Mouse (Mus musculus) lung, postnatal 10 days (tissue): Measurements from ENCODE around the gene Sp6.

ENCODE experiments used
- DNase-seq: peaks from one replicate; pipeline ENCODE4 v3.0.0; 2021

Gene Sp6

DNA sequence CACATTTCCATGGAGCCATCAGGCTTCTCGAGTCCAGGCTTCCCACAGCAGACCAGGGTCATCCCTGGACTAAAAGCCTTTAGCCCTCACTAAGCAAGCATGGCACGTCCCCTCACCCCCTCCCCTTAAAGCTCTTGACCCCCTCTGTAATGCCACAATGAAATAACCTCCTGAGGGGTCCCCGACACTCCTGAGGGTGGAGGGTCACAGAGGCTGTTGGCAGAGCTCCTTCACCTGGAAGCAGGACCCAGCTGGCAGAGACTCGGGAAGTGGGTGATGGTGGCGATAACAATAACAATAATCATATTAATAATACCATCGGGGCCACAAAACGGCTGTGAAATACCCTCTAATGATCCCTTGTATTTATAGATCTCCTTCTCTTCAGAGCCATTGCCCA, 30.3 kb upstream of the Sp6 start, which contains the start of gene Sp2:
Gene Sp2, minus strand, starts transcription at position 101 of the 400 bp plus-strand sequence.
- no peak for DNase-seq

DNA sequence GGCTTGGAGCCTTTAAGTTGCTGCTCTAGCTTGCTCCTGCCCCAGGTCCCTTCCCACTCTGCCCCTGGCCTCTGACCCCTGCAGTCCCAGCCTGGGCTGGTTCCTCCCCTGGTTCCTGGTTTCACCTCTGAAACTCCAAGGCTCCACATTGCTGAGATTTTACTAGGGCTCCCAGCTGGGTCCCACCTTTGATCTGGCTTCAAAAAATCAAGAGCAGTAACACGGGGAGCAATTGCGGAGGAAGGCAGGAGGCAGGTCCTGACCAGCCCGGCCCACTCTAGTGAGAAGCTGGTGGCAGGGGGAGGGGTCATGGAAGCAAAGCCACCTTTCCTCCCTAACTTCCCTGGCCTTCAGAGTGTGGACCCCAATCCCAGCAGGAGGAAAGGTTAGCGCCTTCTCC, 28.3 kb upstream of the Sp6 start:
- DNase-seq, result no peak

DNA sequence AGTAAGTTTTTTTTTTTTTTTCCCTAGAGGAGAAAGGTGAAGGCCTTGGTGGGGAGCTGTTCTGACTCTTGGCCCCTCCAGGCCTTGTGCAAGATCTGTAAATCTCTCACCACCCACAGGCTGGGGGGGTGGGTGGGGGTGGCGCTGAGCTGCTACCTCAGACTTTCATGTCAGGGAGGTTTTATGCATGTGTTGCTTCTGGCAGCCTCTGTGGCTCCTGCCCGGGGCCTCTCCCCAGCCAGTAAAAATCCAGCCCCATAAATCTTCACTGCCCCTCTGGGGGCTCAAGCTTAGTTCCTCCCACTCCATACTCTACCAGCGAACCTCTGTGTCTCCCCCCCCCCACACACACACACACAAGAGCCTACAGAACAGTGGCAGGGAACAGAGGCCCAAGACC, 26.7 kb upstream of the Sp6 start:
- DNase-seq, result no peak

DNA sequence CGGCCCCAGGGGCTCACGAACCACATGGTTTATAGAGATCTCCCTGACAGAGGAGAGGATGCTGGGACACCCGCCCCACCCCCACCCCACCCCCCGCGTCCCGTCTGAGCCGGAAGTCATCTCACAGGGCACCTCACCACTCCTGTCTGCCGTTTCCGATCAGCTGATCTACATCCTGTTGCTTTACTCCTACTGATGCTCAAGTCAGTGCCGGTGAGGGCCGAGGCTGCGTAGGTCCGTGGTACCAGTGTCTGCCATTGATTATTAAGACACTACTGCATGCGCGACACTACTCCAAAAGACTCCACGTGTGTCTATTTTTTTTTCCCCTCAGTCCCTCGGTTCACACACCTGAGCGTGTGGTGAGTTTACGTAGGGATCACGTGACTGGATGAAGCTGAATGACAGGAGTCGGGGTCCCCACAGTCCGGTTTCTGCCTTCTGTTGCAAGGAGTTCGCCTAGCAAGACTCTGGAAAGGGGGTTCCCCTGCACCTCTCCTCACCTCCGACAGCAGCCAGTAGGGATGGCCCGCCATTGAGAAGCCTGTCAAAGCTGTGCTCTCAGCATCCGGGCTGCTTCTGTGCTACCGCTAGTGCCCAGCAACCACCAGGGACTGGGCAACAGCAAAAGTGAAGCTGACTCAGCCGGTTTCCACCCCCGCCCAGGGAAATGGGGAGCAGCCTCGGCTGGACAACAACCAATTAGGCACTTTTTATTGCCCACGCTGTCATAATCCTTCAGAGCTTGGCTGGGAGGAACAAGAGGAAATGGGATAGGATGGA, 25.1 kb upstream of the Sp6 start:
- peak; percentile 54 for DNase-seq

DNA sequence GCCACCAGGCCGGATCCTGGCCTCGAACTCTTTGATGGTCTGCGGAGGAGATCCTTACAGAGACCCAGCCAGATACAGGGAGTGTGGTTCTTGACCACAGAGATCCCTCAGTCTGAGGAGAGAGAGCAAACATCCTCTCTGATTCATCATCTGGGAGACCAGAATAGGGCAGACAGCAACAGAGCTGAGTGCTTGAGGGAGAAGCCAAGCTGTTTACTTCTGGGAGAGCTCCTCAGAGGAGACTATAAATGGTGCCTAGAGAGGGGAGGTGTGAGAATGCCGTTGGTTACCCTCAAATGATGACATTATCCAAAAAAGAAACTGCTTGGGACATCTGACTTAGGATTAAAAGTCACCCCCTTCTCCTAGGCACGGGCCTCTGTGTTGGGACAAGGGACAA, 21.7 kb upstream of the Sp6 start:
- no peak for DNase-seq

DNA sequence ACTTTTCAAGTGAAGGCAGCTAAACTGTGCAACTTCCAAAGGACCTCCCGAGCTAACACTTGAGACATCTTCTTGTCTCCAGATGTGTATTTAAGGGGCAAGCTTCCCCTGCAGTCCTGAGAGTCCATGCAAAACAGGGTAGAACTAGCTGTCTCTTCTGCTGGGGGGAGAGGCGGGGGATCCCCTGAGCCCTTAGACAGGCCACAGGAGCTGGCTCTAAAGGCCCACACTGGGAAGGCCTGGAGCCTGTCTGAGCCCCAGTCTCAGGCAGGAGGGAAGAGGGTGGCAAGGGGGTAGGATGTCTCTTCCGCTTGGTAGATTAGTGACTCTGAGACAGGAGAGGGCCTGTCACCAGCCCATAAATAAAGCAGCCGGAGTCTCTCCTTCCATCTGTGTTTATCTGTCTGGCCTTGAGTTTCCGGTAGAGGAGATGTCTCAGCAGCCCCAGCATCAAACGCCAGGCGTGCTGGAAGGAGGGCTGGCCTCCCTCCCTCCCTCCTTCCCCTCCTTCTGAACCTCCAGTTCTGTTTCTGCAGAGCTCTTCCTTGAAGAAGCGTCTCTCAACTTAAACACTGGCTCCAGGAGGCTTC, 20.4 kb upstream of the Sp6 start:
- DNase-seq, result peak; percentile 63

DNA sequence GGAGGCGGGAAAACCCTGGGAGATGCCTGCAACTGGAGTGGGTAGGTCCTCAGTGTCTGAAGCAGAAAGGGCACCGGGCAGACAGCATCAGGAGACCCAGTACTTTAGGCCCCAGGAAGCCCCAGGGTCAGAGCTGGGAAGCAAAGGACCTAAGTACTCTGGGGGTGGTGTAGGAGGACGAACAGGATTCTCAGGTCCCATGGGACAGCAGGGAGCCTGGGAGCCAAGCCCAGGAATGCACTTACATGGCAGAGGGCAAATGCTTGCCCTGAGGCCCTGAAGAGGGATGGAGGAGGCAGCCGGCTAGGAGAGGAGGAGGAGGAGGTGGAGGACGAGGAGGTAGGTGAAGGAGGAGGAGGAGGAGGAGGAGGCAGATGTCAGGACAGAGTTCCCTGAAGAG, 18.2 kb upstream of the Sp6 start:
- no peak for DNase-seq

DNA sequence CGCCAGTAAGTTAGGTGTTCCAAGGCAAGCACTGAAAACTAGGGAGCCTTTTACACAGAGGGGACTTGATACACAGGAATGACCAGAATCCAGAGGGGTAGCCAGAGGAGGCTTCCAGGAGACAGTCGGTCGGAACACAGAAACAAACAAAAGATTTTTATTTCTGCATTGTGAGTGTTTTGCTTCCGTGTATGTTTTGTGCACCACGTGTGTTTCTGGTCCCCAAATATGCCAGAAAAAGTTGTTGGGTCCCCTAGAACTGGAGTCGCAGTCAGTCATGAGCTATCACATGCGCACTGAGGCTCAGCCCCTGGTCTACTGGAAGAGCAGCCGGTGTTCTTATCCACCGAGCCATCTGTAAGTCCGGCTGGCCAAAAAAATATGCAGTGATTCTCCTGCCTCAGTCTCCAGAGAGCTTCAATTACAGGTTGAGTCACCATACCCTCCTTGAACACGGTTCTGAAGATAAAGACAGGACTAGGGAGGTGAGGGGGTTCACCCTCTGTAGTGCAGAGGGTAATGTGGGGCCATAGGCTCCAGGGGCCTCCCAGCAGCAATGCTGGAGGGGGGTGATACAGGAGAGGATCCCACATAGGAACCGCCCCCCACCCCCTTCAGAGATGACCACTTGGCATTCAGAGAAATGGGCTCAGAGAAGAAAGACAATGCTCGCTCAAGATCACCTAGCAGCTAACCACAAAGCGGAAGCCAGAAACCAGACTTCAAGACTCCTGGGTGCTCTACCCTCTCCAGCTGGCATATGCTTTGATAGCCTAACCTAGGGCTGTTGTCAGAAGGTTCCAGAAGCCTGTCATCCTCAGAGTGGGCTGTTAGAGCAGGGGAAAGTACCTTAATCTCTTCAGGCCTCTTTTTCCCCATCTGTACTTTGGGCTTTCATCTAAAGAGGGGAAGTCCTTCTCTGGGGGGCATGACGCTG, 17.1 kb upstream of the Sp6 start:
- no peak for DNase-seq

DNA sequence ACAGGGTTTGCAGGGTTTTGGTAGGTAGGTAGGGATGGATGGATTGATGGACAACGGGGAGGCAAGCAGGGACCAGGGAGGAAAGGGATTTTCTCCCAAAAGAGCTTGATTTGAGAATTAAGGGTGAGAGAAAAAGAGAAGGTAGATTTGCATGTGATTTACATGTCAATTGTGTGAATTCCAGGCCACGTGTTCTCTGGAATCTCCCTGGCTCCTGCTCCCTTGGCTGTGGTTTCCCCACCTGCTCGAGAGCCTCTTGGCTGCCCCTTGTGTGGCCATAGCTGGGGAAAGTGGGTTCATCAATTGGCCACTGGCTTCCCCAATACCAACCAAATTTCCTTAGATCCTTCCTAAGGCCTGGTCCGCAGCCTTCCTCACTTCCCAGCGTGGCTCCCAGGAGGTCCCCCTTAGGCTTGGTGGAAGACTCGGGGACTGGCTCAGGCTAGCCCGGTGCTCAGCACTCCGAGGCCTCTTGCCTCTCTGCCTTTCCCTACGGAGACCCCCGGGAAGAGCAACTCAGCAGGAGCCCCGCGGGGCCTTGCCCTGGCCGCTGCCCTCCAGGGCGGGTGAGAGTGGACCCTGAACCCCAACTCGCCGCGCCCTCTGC, 16.3 kb upstream of the Sp6 start:
- no peak for DNase-seq

DNA sequence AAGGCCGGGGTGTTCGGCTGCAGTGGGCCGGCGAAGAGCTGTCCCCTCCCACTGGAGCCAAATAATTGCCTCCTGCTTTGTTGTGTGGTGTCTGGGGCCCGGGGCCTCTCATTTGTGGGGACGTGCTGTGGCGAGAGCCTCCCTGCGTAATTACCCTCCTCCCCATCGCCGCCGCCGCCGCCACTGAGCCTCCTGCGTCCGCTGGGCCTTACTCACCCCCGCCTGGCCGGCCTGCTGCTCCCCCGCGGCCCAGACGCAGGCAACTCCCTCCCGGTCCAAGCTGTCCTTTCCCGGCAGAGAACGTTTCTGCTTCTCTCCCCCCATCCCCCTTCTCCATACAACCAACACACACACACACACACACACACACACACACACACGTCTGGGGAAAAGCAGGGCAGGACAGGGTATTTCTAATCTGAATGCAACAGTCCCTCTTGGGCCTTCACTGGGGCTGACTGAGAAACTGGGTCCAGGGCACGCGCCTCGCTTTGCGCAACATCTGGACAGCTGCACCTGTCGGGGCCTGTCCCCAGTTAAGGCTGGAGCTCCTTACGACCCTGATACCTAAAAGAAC, 15.7 kb upstream of the Sp6 start:
- peak; percentile 63 for DNase-seq

DNA sequence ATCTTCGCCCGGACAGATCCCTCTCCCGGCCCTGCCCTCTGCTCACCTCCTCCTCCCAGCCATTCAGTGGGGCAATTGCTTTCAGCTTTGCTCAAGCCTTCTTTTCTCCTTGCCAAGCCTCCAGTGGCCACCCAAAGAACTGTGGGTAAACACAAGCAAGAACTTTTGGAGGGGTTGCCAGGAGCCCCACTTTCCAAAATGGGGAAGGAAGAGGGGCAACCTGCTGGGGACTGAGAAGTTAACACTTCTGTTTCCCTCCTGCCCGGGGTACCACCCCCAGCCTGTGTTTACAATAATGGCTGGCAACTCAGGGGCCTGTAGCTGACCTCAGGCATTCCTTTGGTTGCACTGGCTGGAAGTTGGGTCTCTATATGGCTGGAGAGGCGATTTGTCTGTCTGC, 10.0 kb upstream of the Sp6 start:
- DNase-seq, result no peak

DNA sequence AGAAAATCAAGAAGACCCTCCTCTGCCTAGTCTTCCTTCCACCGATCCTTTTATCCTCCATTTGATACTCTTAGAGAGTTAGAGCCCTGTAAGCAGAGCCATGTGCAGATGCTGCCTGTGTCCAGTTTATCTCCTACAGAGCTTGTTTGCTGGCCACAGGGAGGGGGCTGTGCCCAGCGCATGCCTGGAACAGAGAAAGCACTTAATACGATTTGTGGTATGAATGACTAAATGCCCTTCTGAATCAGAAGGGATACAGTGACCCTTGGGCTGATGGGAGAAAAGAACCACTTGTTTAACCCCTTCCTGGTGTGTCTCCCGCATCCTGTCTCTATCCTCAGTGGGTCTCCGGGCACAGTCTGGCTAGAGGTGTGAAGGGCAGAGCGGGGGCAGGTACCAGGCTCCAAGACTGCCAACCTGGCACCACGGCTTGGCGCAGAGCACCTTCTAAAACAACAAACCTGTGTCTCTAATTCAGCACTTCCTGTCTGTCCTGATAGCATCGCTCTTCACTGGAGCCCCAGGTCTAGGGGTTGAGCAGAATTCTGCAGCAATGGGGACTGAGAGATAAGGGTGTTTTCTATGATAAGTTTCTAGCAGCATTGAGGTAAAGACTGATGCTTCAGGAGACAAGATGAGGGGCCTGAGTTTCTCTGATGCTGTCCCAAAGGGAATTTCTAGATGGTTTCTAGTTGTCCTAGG, 6.0 kb upstream of the Sp6 start:
- no peak for DNase-seq

DNA sequence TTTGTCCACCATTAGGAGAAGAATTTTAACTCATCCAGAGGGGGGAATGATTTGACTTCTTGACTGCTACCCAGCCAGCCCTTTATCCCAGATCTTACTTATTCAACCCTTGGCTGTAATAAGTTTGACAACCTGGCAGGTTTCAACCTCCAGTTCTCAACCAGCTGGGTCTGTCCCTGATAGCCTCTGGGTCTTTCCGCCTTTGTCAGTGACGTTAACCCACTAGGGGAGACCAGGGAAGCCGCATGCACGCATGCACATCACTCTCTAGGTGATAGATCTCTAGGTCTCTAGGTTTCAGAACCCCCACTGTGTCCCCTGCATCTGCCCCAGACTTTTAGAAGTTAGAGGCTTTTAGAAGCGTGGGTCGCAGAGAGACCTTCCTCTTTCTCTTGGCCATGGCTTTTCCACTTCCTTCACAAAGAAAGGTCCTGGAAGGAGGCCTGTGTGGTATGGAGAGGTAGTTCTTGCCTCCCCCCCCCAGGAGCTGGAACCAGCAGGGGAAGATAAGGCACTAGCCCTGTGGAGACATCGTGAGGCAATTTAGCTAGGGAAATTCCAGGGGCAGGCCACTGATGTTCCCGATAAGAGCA, 3.9 kb upstream of the Sp6 start:
- DNase-seq, result no peak

DNA sequence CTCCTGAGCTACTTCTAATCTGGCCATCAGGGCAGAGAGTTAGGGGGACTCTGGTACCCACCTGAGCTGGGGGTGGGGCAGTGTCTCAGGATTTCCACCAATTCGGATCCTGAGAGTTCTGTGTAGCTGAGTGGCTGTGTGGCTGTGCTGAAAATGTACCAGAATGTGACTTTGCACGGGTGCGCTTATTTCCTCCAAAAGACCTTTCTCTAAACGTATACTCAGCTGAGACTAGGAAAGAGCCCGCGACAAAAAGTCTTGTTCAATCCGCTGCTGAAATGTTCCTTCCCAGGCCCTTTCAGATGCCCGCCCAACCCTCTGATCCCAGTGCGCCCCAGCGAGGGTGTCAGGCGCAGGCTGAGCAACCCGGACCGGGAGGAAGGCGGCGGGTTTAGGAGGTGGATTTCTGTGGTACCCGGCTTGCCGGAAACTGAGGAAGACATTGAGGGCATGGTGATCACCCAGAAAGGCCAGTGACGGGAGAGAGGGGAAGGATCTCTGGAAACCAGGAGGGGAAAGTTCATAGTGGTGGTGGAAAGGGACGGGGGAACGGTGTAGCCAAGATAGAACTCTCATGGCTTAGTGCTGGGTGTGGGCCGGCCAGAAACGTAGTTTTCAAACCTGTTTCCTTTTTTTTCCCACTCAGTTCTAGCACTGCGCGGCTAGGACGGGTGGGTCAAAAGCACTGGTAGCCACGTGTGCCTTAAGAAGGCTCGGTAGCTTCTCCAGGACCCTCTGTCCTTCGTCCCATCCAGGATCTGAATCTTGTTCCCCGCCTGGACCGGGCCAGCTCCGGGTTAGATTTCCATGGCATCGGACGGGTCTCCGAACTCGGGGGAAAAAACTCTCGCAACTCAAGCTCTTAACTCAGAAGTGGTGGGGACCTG, 4.7 kb downstream of the Sp6 start:
- DNase-seq, result peak; percentile 45

DNA sequence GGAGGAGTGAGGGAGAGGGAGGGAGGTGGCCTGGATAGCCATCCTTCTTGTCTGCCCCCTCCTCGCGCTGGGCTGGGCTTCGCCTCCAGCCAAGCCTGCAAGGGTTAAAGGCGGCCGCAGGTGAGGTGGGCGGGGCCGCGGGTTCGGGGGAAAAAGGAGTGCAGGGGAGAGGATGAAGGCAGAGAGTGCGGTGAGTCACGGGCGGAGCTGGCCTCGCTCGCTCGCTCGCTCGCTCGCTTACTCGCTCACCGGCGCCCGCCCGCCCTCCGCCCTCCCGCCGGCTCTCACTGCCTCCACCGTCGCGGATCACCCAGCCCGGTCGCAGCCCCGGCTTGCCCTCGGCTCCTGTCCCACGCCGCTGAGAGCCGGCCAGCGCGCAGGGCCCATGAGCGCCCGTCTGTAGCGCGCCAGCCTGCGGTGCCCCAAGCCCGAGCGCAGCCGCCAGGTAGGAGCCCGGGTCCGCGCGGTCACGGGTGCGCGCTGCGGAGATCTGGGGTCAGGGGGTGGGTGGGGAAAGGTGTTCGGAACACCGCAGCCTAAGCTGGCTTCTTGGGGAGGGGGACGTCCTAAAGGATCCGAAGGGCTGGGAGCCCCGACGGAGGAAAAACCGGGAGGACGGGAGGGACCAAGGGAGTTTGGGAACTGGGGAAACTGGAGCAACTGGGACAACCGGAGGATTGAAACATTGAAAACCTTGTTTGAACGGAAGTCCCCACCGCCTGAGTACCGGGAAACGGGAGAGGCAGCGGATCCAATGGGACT, 5.6 kb downstream of the Sp6 start:
- peak; percentile 38 for DNase-seq

DNA sequence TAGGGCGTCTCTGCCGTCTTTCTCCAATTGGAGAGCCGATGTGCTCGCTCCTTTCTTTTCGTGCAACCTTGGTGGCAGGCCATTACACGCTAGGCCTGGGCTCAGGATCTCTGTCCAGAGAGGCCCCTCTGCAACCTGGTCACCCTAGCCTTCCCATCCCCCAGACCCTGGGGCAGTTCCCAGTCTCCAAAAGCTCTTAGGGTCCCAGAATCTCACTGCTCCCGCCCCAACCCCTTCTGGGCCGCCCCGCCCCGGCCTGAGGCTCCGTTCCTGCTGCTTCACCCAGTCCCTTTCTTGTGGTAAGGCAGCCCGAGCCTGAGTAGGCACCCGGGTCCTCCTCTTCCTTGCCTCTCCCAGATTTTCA, 6.1 kb downstream of the Sp6 start:
- no peak for DNase-seq

DNA sequence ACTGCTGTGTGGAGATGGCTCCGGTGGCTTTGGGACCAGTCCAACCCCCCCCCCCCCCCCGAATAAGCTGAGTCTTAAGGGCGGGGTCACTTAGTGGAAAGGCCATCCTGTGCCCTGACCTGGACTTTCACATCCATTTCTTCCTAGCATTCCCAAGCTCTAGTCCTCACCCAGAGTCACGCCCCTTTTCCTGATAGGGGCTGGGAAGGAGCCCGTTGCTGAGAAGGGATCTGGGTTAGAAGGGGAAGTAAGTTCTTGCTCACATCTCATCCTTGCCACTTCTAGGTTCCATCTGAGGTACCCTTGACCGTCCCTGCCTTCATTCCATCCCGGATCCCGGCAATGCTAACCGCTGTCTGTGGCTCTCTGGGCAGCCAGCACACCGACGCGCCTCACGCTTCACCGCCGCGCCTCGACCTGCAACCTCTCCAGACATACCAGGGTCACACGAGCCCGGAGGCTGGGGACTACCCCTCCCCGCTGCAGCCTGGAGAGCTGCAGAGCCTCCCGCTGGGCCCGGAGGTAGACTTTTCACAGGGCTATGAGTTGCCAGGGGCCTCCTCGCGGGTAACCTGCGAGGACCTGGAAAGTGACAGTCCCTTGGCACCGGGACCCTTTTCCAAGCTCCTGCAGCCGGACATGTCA, 8.0 kb downstream of the Sp6 start:
- peak; percentile 41 for DNase-seq

DNA sequence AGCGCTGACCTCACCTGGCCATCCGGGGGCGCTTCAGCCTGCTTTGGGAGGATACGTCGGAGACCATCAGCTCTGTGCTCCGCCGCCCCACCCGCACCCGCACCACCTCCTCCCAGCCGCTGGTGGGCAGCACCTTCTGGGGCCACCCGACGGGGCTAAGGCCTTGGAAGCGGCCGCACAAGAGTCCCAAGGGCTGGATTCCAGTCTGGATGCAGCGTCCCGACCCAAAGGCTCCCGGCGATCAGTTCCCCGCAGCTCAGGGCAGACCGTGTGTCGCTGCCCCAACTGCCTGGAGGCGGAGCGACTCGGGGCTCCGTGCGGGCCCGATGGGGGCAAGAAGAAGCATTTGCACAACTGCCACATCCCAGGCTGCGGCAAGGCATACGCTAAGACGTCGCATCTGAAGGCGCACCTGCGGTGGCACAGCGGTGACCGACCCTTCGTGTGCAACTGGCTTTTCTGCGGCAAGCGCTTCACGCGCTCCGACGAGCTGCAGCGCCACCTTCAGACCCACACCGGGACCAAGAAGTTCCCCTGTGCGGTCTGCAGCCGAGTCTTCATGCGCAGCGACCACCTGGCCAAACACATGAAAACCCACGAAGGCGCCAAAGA, 8.8 kb downstream of the Sp6 start:
- peak; percentile 91 for DNase-seq

DNA sequence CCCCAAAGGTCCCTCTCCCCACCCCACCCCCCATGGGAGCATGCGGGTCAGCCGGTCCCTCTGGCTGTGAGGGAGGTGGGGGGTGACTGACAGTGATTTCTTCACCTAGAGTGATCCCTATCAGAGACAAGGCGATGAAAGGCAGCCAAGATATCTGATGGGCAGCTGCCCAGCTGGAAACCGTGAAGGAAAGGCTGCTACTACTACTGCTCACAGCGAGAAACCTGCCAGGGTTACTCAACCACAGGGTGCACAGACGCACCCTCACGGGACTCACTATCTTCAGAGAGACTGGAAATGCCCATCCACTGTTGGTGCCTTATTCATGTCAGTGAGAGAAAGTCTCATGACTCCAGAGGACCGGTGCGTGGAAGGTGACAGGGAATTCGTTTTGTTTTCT, 11.8 kb downstream of the Sp6 start:
- no peak for DNase-seq
